Mouse (Mus musculus): ENCODE data around the gene Hoxa13. TPM values are rescaled to one million over a fixed set of nuclear protein-coding genes. Genes with fewer than 3 reads are reported as not detected.

Gene Hoxa13
- polyA plus RNA-seq, 1 experiment from 2014 or later = not detected

DNA sequence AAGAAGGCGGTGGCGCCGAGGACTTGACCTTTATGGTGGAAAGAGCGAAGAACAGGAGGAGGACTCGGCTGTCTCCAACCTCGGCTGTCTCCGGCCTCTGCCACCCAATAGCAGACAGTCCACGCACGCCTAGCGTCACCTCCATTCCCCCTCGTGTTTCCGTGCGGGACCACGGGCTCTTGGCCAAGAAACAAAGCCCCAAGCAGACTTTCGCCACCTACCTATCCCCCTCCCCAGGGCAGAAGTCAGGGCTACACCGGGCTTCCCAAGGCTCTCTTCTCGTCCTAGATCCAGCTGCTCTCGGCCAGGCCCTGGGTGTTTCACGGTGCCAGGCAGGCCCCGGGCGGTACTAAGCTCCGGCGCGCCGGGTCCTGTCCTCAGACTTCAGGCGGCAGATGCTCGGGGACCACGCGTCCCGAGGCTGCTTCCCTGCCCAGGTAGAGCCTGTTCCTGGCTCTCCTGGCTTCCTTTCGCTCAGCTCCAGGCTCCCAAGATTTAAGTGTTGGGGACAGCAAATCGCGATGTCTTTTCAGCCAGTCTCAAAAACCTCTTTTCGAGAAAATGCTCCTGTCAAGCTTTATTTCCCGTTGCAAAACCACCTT is 7.8 kb downstream of the Hoxa13 start:
- ATAC-seq = no peak
- no peaks in the 10 kb centered on the region for H3K36me3 ChIP-seq (ENCODE audit: control insufficient read depth, insufficient read depth)
- H3K9ac ChIP-seq (ENCODE audit: low read depth, low read length) = no peak overlapping the region
- no peaks in the 10 kb centered on the region for H3K9me3 ChIP-seq (ENCODE audit: control insufficient read depth)
- no peak overlapping the region for H3K27ac ChIP-seq (ENCODE audit: low read depth, low read length)
- H3K4me2 ChIP-seq (replicated peaks; ENCODE audit: low read depth) = peak overlapping the region; percentile 28; the same call in 1 of the 2 replicates
- no peak for TF ChIP-seq CTCF (IDR thresholded peaks at IDR 0.05; ENCODE audit: low read depth)
- peaks cover 93% of the 10 kb centered on the region for H3K27me3 ChIP-seq (replicated peaks; ENCODE audit: control insufficient read depth, insufficient read depth, low read length)
- WGBS = 3% methylated on average over 35 of the region's 35 CpGs
- peak overlapping the region; percentile 1; the same call in 1 of the 2 replicates for H3K4me3 ChIP-seq (ENCODE audit: low read depth, low read length)
- no peaks in the 10 kb centered on the region for H3K4me1 ChIP-seq (replicated peaks; ENCODE audit: control insufficient read depth, insufficient read depth, low read length)

DNA sequence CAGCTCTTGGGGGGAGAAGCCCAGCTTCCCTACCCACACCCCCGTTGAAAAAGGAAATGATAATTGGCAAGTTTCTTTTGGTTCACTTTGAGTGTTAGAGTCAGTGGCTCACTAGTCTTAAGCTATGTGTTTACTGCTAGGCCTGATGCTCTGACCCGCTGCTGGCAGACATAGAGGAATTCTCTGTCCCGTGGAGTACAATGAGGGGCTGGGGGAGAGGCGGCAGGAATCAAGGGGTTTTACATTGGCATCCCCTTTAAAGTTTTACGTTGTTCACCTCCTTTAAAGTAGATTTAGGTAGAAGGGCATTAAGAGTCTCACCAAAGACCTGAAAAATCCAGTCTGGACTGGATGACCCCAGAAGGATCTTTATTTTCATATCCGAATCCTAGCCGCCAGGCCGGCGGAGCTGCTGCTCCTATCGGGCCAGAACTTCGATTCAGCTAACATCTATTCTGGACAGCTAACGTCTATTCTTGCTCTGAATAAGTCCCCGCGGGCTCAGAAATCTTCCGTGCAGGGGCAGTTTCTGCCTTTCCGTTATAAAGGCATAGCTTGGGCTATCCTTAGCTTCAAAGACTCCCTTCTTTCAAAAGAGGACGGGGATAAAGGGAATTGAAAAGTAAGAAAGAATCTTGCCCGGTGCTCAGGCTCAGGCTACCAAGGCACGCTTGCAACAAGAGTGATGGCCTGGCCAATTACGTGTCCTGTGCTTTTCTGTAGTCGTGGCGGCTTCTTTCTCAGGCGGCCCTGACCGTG is 8.5 kb downstream of the Hoxa13 start:
- peak overlapping the region; percentile 1; the same call in 1 of the 2 replicates for H3K4me3 ChIP-seq (ENCODE audit: low read depth, low read length)
- no peak overlapping the region for H3K27ac ChIP-seq (ENCODE audit: low read depth, low read length)
- peaks cover 94% of the 10 kb centered on the region for H3K27me3 ChIP-seq (replicated peaks; ENCODE audit: control insufficient read depth, insufficient read depth, low read length)
- no peak overlapping the region for H3K9ac ChIP-seq (ENCODE audit: low read depth, low read length)
- no peak for ATAC-seq
- no peaks in the 10 kb centered on the region for H3K9me3 ChIP-seq (ENCODE audit: control insufficient read depth)
- H3K36me3 ChIP-seq (ENCODE audit: control insufficient read depth, insufficient read depth) = no peaks in the 10 kb centered on the region
- H3K4me1 ChIP-seq (replicated peaks; ENCODE audit: control insufficient read depth, insufficient read depth, low read length) = no peaks in the 10 kb centered on the region
- no peak for TF ChIP-seq CTCF (IDR thresholded peaks at IDR 0.05; ENCODE audit: low read depth)
- 3% methylated on average over 24 of the region's 24 CpGs for WGBS
- H3K4me2 ChIP-seq (replicated peaks; ENCODE audit: low read depth) = 0 out of 2 replicates have a peak overlapping the region, but pooled peaks have one; percentile 28

DNA sequence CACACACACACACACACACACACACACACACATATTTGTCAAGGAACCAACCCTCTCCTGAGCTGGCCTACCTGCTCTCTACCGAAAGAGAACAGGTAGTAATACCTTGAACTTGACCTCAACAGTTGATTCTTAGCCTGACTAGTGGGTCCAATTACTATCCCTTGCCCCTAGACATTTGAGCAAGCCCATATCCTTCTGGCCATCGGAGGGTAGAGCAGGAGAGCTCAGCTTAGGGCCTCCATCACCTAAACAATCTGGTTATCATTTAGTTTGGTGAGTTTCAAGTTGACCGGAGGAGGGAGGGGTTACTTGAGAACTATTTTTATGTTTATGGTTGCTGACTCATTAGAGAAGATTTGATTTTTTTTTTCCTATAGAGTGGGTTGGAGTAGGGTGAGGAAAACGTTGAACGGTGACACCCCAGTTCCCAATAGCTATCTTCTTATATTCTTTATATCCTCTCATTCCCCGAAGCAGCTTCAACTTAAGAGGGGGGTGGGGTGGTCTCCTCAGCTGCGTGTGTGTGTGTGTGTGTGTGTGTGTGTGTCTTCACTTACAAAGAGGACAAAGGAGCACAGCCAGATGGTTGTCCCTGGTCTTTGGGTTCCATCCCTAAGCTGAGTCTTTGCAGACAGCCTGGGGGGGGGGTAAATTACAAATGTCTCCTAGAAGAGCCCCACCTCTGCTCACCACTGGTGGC is 9.4 kb downstream of the Hoxa13 start:
- H3K4me2 ChIP-seq (replicated peaks; ENCODE audit: low read depth) = no peak overlapping the region
- H3K27ac ChIP-seq (ENCODE audit: low read depth, low read length) = no peak overlapping the region
- ATAC-seq = no peak
- no peaks in the 10 kb centered on the region for H3K9me3 ChIP-seq (ENCODE audit: control insufficient read depth)
- no peaks in the 10 kb centered on the region for H3K36me3 ChIP-seq (ENCODE audit: control insufficient read depth, insufficient read depth)
- no peak overlapping the region for H3K9ac ChIP-seq (ENCODE audit: low read depth, low read length)
- H3K4me1 ChIP-seq (replicated peaks; ENCODE audit: control insufficient read depth, insufficient read depth, low read length) = no peaks in the 10 kb centered on the region
- no peak for TF ChIP-seq CTCF (IDR thresholded peaks at IDR 0.05; ENCODE audit: low read depth)
- 12% methylated on average over 7 of the region's 7 CpGs for WGBS
- H3K4me3 ChIP-seq (ENCODE audit: low read depth, low read length) = no peak overlapping the region
- H3K27me3 ChIP-seq (replicated peaks; ENCODE audit: control insufficient read depth, insufficient read depth, low read length) = peaks cover 98% of the 10 kb centered on the region

DNA sequence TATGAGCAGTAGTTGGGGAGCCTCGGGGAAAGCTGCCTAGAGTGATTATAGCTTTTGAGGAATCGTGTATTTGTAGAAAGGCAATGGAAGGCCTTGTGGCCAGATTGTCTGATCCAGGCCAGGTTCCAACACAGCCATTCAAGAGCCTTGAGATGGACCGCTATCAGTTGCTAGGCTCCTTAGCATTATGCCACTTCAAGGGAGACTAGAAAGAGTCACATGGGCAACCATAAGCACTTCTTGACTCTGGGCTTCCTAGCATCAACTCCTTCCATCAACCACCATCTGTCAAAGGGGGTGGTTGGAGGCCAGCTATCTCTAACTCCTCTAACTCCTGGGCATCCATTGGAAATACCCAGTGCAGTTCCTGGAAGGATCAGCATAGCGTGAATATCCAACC is 10.9 kb downstream of the Hoxa13 start:
- ATAC-seq = no peak
- H3K4me2 ChIP-seq (replicated peaks; ENCODE audit: low read depth) = no peak overlapping the region
- H3K9me3 ChIP-seq (ENCODE audit: control insufficient read depth) = no peaks in the 10 kb centered on the region
- no peak overlapping the region for H3K9ac ChIP-seq (ENCODE audit: low read depth, low read length)
- H3K4me3 ChIP-seq (ENCODE audit: low read depth, low read length) = no peak overlapping the region
- TF ChIP-seq CTCF (IDR thresholded peaks at IDR 0.05; ENCODE audit: low read depth) = no peak
- H3K27ac ChIP-seq (ENCODE audit: low read depth, low read length) = no peak overlapping the region
- WGBS = 3% methylated on average over 4 of the region's 4 CpGs
- H3K36me3 ChIP-seq (ENCODE audit: control insufficient read depth, insufficient read depth) = no peaks in the 10 kb centered on the region
- H3K4me1 ChIP-seq (replicated peaks; ENCODE audit: control insufficient read depth, insufficient read depth, low read length) = no peaks in the 10 kb centered on the region
- H3K27me3 ChIP-seq (replicated peaks; ENCODE audit: control insufficient read depth, insufficient read depth, low read length) = peaks cover 98% of the 10 kb centered on the region

DNA sequence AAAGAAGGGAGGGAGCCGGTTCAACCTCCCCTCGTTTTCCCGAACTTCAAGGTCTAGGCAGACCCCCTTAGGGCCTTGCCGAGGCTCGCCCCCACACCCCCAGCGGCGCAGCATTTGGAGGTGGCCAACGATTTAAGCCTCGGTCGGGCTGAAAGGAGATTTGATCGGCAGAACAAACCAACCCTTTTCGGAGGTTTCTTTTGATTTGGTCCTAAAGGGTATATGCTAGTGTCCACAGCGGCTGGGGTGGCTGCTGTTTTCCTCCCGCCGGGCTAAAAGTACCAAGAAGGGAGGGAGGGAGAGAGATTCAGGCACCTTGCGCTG is 11.3 kb downstream of the Hoxa13 start:
- under 1% methylated on average over 16 of the region's 16 CpGs for WGBS
- H3K9me3 ChIP-seq (ENCODE audit: control insufficient read depth) = no peaks in the 10 kb centered on the region

More for the DNA sequence above, 11.3 kb downstream of the Hoxa13 start:
- ATAC-seq = no peak
- Histone ChIP-seq H3K4me2 (replicated peaks; ENCODE audit: low read depth) (peak overlapping the region; percentile 22; the same call in 1 of the 2 replicates), H3K36me3 (ENCODE audit: control insufficient read depth, insufficient read depth) (no peaks in the 10 kb centered on the region), H3K4me1 (replicated peaks; ENCODE audit: control insufficient read depth, insufficient read depth, low read length) (no peaks in the 10 kb centered on the region), H3K27ac (ENCODE audit: low read depth, low read length) (no peak overlapping the region), H3K27me3 (replicated peaks; ENCODE audit: control insufficient read depth, insufficient read depth, low read length) (peaks cover 98% of the 10 kb centered on the region), H3K9ac (ENCODE audit: low read depth, low read length) (no peak overlapping the region), H3K4me3 (ENCODE audit: low read depth, low read length) (no peak overlapping the region)
- no peak for TF ChIP-seq CTCF (IDR thresholded peaks at IDR 0.05; ENCODE audit: low read depth)
